Mouse (Mus musculus): ENCODE data around the gene Scaf11. TPM values are rescaled to one million over a fixed set of nuclear protein-coding genes. Genes with fewer than 3 reads are reported as not detected.
A peak's percentile ranks its signal among the peaks of the same experiment; 100 is the strongest.

The Scaf11 gene
- polyA plus RNA-seq, 1 experiment from 2014 or later: 88.8 TPM

- ATAC-seq (ENCODE audit: low read depth): no peak
- 94% methylated on average over 8 of the region's 8 CpGs for WGBS
- H3K4me3 ChIP-seq (ENCODE audit: low read length): no peak overlapping the region
- H3K36me3 ChIP-seq (ENCODE audit: control insufficient read depth, insufficient read depth, low read length): peaks cover 56% of the 10 kb centered on the region
- no peak overlapping the region for H3K9ac ChIP-seq (ENCODE audit: low read length)
- no peaks in the 10 kb centered on the region for H3K9me3 ChIP-seq (ENCODE audit: control insufficient read depth, low read length)
- H3K4me2 ChIP-seq (ENCODE audit: low read depth, low read length): no peak overlapping the region
- no peak overlapping the region for H3K27ac ChIP-seq (ENCODE audit: low read length)
- no peaks in the 10 kb centered on the region for H3K4me1 ChIP-seq (replicated peaks; ENCODE audit: control insufficient read depth, insufficient read depth, low read length)
- no peaks in the 10 kb centered on the region for H3K27me3 ChIP-seq (ENCODE audit: control insufficient read depth, insufficient read depth, low read depth, low read length)
These were observed 40.7 kb downstream of the Scaf11 start for GRCm38 (mm10) chr15:96419920-96420319.

DNA sequence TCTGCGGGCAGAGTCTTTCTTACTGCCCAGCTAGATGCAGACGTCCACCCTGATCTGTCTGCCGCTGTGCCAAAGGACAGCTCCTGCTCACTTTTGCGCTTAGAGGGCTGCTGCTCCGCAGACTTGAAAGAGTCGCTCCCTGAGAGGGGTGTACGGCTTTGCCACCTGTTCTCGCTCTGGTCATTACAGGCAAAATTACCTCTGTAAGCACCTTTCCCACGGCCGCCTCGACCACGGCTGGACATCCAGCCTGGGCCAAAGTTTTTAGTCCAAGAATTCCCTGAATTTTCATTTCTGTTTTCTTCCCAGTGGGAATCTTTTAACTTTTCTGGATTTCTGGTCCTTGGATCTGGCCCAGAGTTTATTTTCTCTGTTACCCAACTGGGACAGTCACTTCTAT lies 42.5 kb downstream of the Scaf11 start:
- no peak for ATAC-seq (ENCODE audit: low read depth)
- Histone ChIP-seq H3K4me3 (ENCODE audit: low read length) (no peak overlapping the region), H3K27me3 (ENCODE audit: control insufficient read depth, insufficient read depth, low read depth, low read length) (no peaks in the 10 kb centered on the region), H3K27ac (ENCODE audit: low read length) (no peak overlapping the region), H3K4me2 (ENCODE audit: low read depth, low read length) (no peak overlapping the region), H3K9ac (ENCODE audit: low read length) (no peak overlapping the region), H3K9me3 (ENCODE audit: control insufficient read depth, low read length) (no peaks in the 10 kb centered on the region), H3K36me3 (ENCODE audit: control insufficient read depth, insufficient read depth, low read length) (peaks cover 66% of the 10 kb centered on the region), H3K4me1 (replicated peaks; ENCODE audit: control insufficient read depth, insufficient read depth, low read length) (no peaks in the 10 kb centered on the region)
- 94% methylated on average over 12 of the region's 12 CpGs for WGBS

GRCm38 (mm10) chr15:96408717-96409121 lies 51.9 kb downstream of the Scaf11 start:
- H3K4me3 ChIP-seq (ENCODE audit: low read length): no peak overlapping the region
- peaks cover 20% of the 10 kb centered on the region for H3K36me3 ChIP-seq (ENCODE audit: control insufficient read depth, insufficient read depth, low read length)
- no peaks in the 10 kb centered on the region for H3K9me3 ChIP-seq (ENCODE audit: control insufficient read depth, low read length)
- H3K9ac ChIP-seq (ENCODE audit: low read length): no peak overlapping the region
- WGBS: 86% methylated on average over 6 of the region's 6 CpGs
- H3K27me3 ChIP-seq (ENCODE audit: control insufficient read depth, insufficient read depth, low read depth, low read length): no peaks in the 10 kb centered on the region
- ATAC-seq (ENCODE audit: low read depth): 0 out of 2 replicates have a peak, but pooled peaks have one; percentile 28
- H3K27ac ChIP-seq (ENCODE audit: low read length): no peak overlapping the region
- no peak overlapping the region for H3K4me2 ChIP-seq (ENCODE audit: low read depth, low read length)
- H3K4me1 ChIP-seq (replicated peaks; ENCODE audit: control insufficient read depth, insufficient read depth, low read length): no peaks in the 10 kb centered on the region

- H3K27me3 ChIP-seq (ENCODE audit: control insufficient read depth, insufficient read depth, low read depth, low read length): no peaks in the 10 kb centered on the region
- no peak overlapping the region for H3K27ac ChIP-seq (ENCODE audit: low read length)
- no peak overlapping the region for H3K4me3 ChIP-seq (ENCODE audit: low read length)
- H3K9me3 ChIP-seq (ENCODE audit: control insufficient read depth, low read length): no peaks in the 10 kb centered on the region
- no peak overlapping the region for H3K4me2 ChIP-seq (ENCODE audit: low read depth, low read length)
- peaks cover 17% of the 10 kb centered on the region for H3K36me3 ChIP-seq (ENCODE audit: control insufficient read depth, insufficient read depth, low read length)
- no peak for ATAC-seq (ENCODE audit: low read depth)
- H3K4me1 ChIP-seq (replicated peaks; ENCODE audit: control insufficient read depth, insufficient read depth, low read length): no peaks in the 10 kb centered on the region
- 50% methylated on average over 2 of the region's 2 CpGs for WGBS
- H3K9ac ChIP-seq (ENCODE audit: low read length): no peak overlapping the region
These were observed 53.5 kb downstream of the Scaf11 start for GRCm38 (mm10) chr15:96407151-96407550.

DNA sequence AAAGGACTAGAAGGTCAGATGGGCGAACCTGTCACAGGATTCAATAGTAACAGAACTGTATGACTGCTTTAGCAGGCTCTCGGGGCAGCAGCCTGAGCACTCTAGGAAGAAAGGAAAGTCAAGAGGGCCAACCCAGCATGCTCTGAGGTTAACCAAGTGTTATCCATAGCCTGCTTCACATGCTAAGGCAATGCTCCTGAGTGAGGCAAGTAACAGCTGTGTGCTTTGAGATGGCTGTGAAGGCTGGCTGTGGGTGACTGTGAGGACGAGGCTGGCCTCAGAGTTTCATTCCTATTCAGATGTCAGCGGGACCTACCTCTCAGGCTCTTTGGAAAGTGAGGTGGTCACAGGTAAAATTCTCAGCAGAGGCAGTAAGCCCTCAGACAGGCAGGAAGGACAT lies 54.4 kb downstream of the Scaf11 start:
- H3K4me1 ChIP-seq (replicated peaks; ENCODE audit: control insufficient read depth, insufficient read depth, low read length): no peaks in the 10 kb centered on the region
- 76% methylated on average over 4 of the region's 4 CpGs for WGBS
- H3K36me3 ChIP-seq (ENCODE audit: control insufficient read depth, insufficient read depth, low read length): peaks cover 15% of the 10 kb centered on the region
- ATAC-seq (ENCODE audit: low read depth): no peak
- no peak overlapping the region for H3K4me3 ChIP-seq (ENCODE audit: low read length)
- H3K27me3 ChIP-seq (ENCODE audit: control insufficient read depth, insufficient read depth, low read depth, low read length): no peaks in the 10 kb centered on the region
- H3K9me3 ChIP-seq (ENCODE audit: control insufficient read depth, low read length): no peaks in the 10 kb centered on the region
- no peak overlapping the region for H3K4me2 ChIP-seq (ENCODE audit: low read depth, low read length)
- no peak overlapping the region for H3K9ac ChIP-seq (ENCODE audit: low read length)
- no peak overlapping the region for H3K27ac ChIP-seq (ENCODE audit: low read length)

- Histone ChIP-seq H3K27ac (ENCODE audit: low read length) (no peak overlapping the region), H3K9ac (ENCODE audit: low read length) (no peak overlapping the region), H3K4me2 (ENCODE audit: low read depth, low read length) (no peak overlapping the region), H3K36me3 (ENCODE audit: control insufficient read depth, insufficient read depth, low read length) (peaks cover 15% of the 10 kb centered on the region), H3K27me3 (ENCODE audit: control insufficient read depth, insufficient read depth, low read depth, low read length) (no peaks in the 10 kb centered on the region), H3K4me1 (replicated peaks; ENCODE audit: control insufficient read depth, insufficient read depth, low read length) (no peaks in the 10 kb centered on the region), H3K9me3 (ENCODE audit: control insufficient read depth, low read length) (no peaks in the 10 kb centered on the region), H3K4me3 (ENCODE audit: low read length) (no peak overlapping the region)
- no peak for ATAC-seq (ENCODE audit: low read depth)
- WGBS: 84% methylated on average over 5 of the region's 5 CpGs
These were observed 55.1 kb downstream of the Scaf11 start for GRCm38 (mm10) chr15:96405548-96405947.

GRCm38 (mm10) chr15:96398333-96398732 lies 62.3 kb downstream of the Scaf11 start:
- Histone ChIP-seq H3K9ac (ENCODE audit: low read length) (no peak overlapping the region), H3K27ac (ENCODE audit: low read length) (no peak overlapping the region), H3K27me3 (ENCODE audit: control insufficient read depth, insufficient read depth, low read depth, low read length) (no peaks in the 10 kb centered on the region), H3K4me1 (replicated peaks; ENCODE audit: control insufficient read depth, insufficient read depth, low read length) (no peaks in the 10 kb centered on the region), H3K4me2 (ENCODE audit: low read depth, low read length) (no peak overlapping the region), H3K9me3 (ENCODE audit: control insufficient read depth, low read length) (no peaks in the 10 kb centered on the region), H3K36me3 (ENCODE audit: control insufficient read depth, insufficient read depth, low read length) (peaks cover 21% of the 10 kb centered on the region), H3K4me3 (ENCODE audit: low read length) (no peak overlapping the region)
- no peak for ATAC-seq (ENCODE audit: low read depth)
- 75% methylated on average over 10 of the region's 10 CpGs for WGBS

DNA sequence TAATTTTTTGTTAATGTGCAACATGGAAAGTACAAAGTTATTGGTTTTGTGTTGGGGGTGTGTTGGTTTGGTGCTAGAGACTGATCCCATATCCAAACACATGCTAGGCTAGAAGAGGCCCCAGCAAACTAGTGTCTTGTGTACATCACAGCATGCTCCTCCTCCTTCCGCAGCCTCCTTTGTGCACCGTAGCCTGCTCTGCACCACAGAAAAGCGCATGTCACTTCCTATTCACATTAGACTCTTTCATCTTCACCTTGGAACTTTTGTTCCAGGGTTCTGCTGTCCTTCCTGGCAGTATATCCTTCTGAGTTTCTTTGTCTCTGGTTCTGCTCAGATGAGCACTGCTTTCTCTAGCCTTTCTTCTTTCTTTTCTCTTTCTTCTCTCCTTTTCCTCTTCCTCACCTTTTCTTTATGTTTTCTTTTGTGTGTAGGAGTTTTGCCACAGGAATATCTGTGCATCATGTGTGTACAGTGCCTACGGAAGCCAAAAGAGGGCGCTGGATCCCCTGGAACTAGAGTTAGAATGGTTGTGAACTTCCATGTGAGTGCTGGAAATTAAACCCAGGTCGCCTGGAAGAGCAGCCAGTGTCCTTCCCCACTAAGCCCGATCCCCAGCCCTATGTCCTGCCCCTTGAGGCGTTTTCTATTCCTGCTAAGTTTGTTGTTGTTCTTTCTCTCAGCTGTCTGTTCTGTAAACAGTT lies 63.9 kb downstream of the Scaf11 start:
- H3K4me2 ChIP-seq (ENCODE audit: low read depth, low read length): no peak overlapping the region
- H3K4me1 ChIP-seq (replicated peaks; ENCODE audit: control insufficient read depth, insufficient read depth, low read length): no peaks in the 10 kb centered on the region
- H3K36me3 ChIP-seq (ENCODE audit: control insufficient read depth, insufficient read depth, low read length): peaks cover 17% of the 10 kb centered on the region
- H3K9ac ChIP-seq (ENCODE audit: low read length): no peak overlapping the region
- no peak overlapping the region for H3K4me3 ChIP-seq (ENCODE audit: low read length)
- no peak for ATAC-seq (ENCODE audit: low read depth)
- H3K9me3 ChIP-seq (ENCODE audit: control insufficient read depth, low read length): no peaks in the 10 kb centered on the region
- H3K27me3 ChIP-seq (ENCODE audit: control insufficient read depth, insufficient read depth, low read depth, low read length): no peaks in the 10 kb centered on the region
- WGBS: 84% methylated on average over 8 of the region's 8 CpGs
- H3K27ac ChIP-seq (ENCODE audit: low read length): no peak overlapping the region

GRCm38 (mm10) chr15:96395071-96395470 lies 65.6 kb downstream of the Scaf11 start:
- no peak for ATAC-seq (ENCODE audit: low read depth)
- Histone ChIP-seq H3K4me1 (replicated peaks; ENCODE audit: control insufficient read depth, insufficient read depth, low read length) (no peaks in the 10 kb centered on the region), H3K4me2 (ENCODE audit: low read depth, low read length) (no peak overlapping the region), H3K27ac (ENCODE audit: low read length) (no peak overlapping the region), H3K4me3 (ENCODE audit: low read length) (no peak overlapping the region), H3K36me3 (ENCODE audit: control insufficient read depth, insufficient read depth, low read length) (peaks cover 23% of the 10 kb centered on the region), H3K9ac (ENCODE audit: low read length) (no peak overlapping the region), H3K27me3 (ENCODE audit: control insufficient read depth, insufficient read depth, low read depth, low read length) (no peaks in the 10 kb centered on the region), H3K9me3 (ENCODE audit: control insufficient read depth, low read length) (no peaks in the 10 kb centered on the region)
- 89% methylated on average over 6 of the region's 6 CpGs for WGBS

GRCm38 (mm10) chr15:96392878-96393277 lies 67.8 kb downstream of the Scaf11 start:
- no peaks in the 10 kb centered on the region for H3K9me3 ChIP-seq (ENCODE audit: control insufficient read depth, low read length)
- no peak overlapping the region for H3K4me2 ChIP-seq (ENCODE audit: low read depth, low read length)
- WGBS: 83% methylated on average over 3 of the region's 3 CpGs
- peaks cover 23% of the 10 kb centered on the region for H3K36me3 ChIP-seq (ENCODE audit: control insufficient read depth, insufficient read depth, low read length)
- no peaks in the 10 kb centered on the region for H3K27me3 ChIP-seq (ENCODE audit: control insufficient read depth, insufficient read depth, low read depth, low read length)
- no peaks in the 10 kb centered on the region for H3K4me1 ChIP-seq (replicated peaks; ENCODE audit: control insufficient read depth, insufficient read depth, low read length)
- ATAC-seq (ENCODE audit: low read depth): no peak
- H3K27ac ChIP-seq (ENCODE audit: low read length): no peak overlapping the region
- H3K4me3 ChIP-seq (ENCODE audit: low read length): no peak overlapping the region
- no peak overlapping the region for H3K9ac ChIP-seq (ENCODE audit: low read length)

All from lung, embryonic 16.5 days (tissue).